Mouse (Mus musculus) heart, postnatal 36 days (tissue): ENCODE data around the gene Cavin4. TPM values are rescaled to one million over a fixed set of nuclear protein-coding genes. Genes with fewer than 3 reads are reported as not detected.
A peak's percentile ranks its signal among the peaks of the same experiment; 100 is the strongest.
"Not testable (repeated sequence)": the region's sequence is repeated elsewhere in the genome, so short reads cannot be mapped to it uniquely, and the experiment has no call there.

Experiments
- DNase-seq, 2 experiments: peaks; one replicate each; pipeline ENCODE4 v3.0.0; 2021 to 2022
- intact Hi-C: fragments of 180-260 bp; cut with DNase I; formaldehyde crosslinking; loops from one replicate; pipeline ENCODE4 v1.15.1; 2025
- total RNA-seq, 2 experiments: library from RNA; stranded (reverse); gene quantifications; 2 replicates each; pipeline ENCODE4 v1.2.3; 2021

Cavin4 gene
- total RNA-seq, 2 experiments from 2014 or later: 106 to 112 TPM

GRCm38 (mm10) chr4:48664021-48664420 is 707 bp downstream of the Cavin4 start:
- intact Hi-C loops: loop anchor here (5.0 kb wide), 1 partner anchor 77 kb away; the partner anchor contains the start of gene Tmeff1

GRCm38 (mm10) chr4:48667279-48667678 is 4.0 kb downstream of the Cavin4 start:
- intact Hi-C loops: loop anchor here (5.0 kb wide), 1 partner anchor 125 kb away; no protein-coding TSS in a partner anchor

More at GRCm38 (mm10) chr4:48664021-48664420, 707 bp downstream of the Cavin4 start:
- DNase-seq: no peak

GRCm38 (mm10) chr4:48672915-48673314 is 9.6 kb downstream of the Cavin4 start:
- intact Hi-C loops: no loop called here

More at GRCm38 (mm10) chr4:48667279-48667678, 4.0 kb downstream of the Cavin4 start:
- no peak for DNase-seq

GRCm38 (mm10) chr4:48674412-48674811 is 11.1 kb downstream of the Cavin4 start:
- intact Hi-C loops: no loop called here
- no peak for DNase-seq

More at GRCm38 (mm10) chr4:48672915-48673314, 9.6 kb downstream of the Cavin4 start:
- no peak for DNase-seq

GRCm38 (mm10) chr4:48676570-48677185 is 13.4 kb downstream of the Cavin4 start:
- intact Hi-C loops: no loop called here
- DNase-seq: no peak

GRCm38 (mm10) chr4:48677276-48677675 is 14.0 kb downstream of the Cavin4 start:
- DNase-seq: no peak
- intact Hi-C loops: no loop called here

- intact Hi-C loops: no loop called here
- DNase-seq: no peak
These were observed 14.5 kb downstream of the Cavin4 start for GRCm38 (mm10) chr4:48677812-48678211.

GRCm38 (mm10) chr4:48678793-48679192 is 15.5 kb downstream of the Cavin4 start:
- DNase-seq: no peak
- intact Hi-C loops: no loop called here

GRCm38 (mm10) chr4:48679728-48680127 is 16.4 kb downstream of the Cavin4 start:
- intact Hi-C loops: loop anchor here (5.0 kb wide), 1 partner anchor 92 kb away; the partner anchor contains the start of gene Tmeff1
- DNase-seq: not testable (repeated sequence)

GRCm38 (mm10) chr4:48680214-48680613 is 16.9 kb downstream of the Cavin4 start:
- intact Hi-C loops: loop anchor here (5.0 kb wide), 1 partner anchor 93 kb away; the partner anchor contains the start of gene Tmeff1
- no peak for DNase-seq

GRCm38 (mm10) chr4:48680648-48681343 is 17.5 kb downstream of the Cavin4 start:
- intact Hi-C loops: loop anchor here (1.0 to 5.0 kb wide), 2 partner anchors 93 to 199 kb away; partner anchors contain the start of gene Tmeff1
- DNase-seq: no peak

GRCm38 (mm10) chr4:48683126-48683525 is 19.8 kb downstream of the Cavin4 start:
- intact Hi-C loops: loop anchor here (5.0 kb wide), 1 partner anchor 96 kb away; the partner anchor contains the start of gene Tmeff1
- no peak for DNase-seq

- intact Hi-C loops: loop anchor here (5.0 kb wide), 1 partner anchor 96 kb away; the partner anchor contains the start of gene Tmeff1
- not testable (repeated sequence) for DNase-seq
These were observed 20.4 kb downstream of the Cavin4 start for GRCm38 (mm10) chr4:48683633-48684209.

- intact Hi-C loops: loop anchor here (5.0 kb wide), 1 partner anchor 97 kb away; the partner anchor contains the start of gene Tmeff1
- no peak for DNase-seq
These were observed 21.4 kb downstream of the Cavin4 start for GRCm38 (mm10) chr4:48684593-48685187.

- intact Hi-C loops: no loop called here
- DNase-seq: no peak
These were observed 24.8 kb downstream of the Cavin4 start for GRCm38 (mm10) chr4:48688148-48688547.

GRCm38 (mm10) chr4:48690640-48691039 is 27.3 kb downstream of the Cavin4 start:
- intact Hi-C loops: loop anchor here (1.0 to 5.0 kb wide), 3 partner anchors 80 to 632 kb away; no protein-coding TSS in a partner anchor
- no peak for DNase-seq

GRCm38 (mm10) chr4:48691793-48692437 is 28.6 kb downstream of the Cavin4 start:
- DNase-seq: peak in 1 of 2 experiments; percentile 38
- intact Hi-C loops: loop anchor here (1.0 to 5.0 kb wide), 3 partner anchors 79 to 630 kb away; no protein-coding TSS in a partner anchor

- intact Hi-C loops: loop anchor here (5.0 kb wide), 1 partner anchor 559 kb away; no protein-coding TSS in a partner anchor
- no peak for DNase-seq
These were observed 29.5 kb downstream of the Cavin4 start for GRCm38 (mm10) chr4:48692736-48693292.

- DNase-seq: no peak
- intact Hi-C loops: no loop called here
These were observed 33.4 kb downstream of the Cavin4 start for GRCm38 (mm10) chr4:48696706-48697105.
